Mouse (Mus musculus) gastrocnemius, adult 18-20 months (tissue): ENCODE data around the gene Sept9. TPM values are rescaled to one million over a fixed set of nuclear protein-coding genes. Genes with fewer than 3 reads are reported as not detected.
"Not testable (repeated sequence)": the region's sequence is repeated elsewhere in the genome, so short reads cannot be mapped to it uniquely, and the experiment has no call there.

Experiments
- DNase-seq: peaks from one replicate; pipeline ENCODE4 v3.0.0; 2021; ENCODE audit warnings: low spot score
- total RNA-seq, 2 experiments: library from RNA; stranded (reverse); gene quantifications; 2 replicates each; pipeline ENCODE4 v1.2.3; 2021

Gene Sept9
- total RNA-seq, 2 experiments from 2014 or later, result 8.0 to 16.1 TPM

DNA sequence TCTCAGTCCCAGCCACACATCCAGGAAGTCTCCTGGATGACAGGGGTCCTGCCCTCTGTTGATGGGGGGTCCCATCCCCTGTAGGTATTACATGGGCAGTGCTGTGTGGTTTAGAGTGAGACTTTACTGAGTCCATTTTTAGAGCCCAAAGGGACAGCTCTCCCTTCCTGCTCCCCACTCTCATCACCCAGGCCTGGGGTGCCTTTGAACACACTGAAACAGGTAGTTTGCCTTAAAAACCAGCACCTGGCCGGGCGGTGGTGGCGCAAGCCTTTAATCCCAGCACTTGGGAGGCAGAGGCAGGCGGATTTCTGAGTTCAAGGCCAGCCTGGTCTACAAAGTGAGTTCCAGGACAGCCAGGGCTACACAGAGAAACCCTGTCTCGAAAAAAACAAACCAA, 125.3 kb downstream of the Sept9 start:
- not testable (repeated sequence) for DNase-seq

DNA sequence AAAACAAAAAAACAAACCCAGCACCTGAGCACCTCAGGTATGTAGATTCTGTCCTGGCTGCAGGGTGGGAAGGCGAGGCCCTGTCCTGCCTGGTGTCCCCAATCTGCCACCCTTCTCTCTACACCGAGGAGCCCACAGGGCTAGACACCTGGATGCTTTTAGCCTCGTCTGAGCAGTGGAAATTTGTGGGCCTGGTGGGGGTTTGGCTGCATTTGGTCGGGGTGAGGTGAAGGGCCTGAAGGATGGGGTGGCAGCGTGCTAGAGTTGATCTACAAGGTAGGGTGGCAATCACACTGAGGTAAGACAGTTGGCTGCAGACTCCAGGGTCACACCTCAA, 125.6 kb downstream of the Sept9 start:
- no peak for DNase-seq

DNA sequence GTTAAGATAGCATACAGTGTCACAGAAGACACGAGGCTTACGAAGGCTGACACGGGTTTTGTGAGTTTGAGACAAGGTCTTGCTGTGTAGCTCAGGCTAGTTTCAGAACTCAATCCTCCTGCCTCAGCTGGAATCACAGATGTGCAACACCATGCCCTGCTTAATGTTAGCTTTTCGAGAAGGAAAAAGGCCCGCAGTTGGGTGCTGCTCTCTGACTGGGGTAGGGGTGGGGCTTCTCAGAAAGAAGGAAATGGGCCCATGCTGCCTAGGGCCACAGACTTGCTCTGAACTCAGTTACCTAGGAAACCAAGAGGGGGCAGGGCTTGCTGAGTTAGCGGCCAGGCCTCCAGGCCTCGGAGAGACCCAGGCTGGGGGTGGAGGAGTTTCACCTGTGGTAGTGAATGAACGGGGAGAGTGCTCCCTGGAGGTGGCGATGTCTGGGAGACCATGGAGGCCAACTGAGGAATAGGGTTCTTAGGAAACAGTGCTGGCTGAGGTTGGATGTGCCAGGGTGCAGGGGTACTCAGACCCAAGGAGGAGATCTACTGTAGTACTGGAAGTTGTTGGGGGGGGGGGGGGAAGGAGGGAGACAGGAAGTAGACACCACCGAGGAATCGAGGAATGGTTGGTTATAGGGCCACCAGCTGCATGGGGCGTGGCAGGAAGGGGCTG, 126.1 kb downstream of the Sept9 start:
- no peak for DNase-seq

DNA sequence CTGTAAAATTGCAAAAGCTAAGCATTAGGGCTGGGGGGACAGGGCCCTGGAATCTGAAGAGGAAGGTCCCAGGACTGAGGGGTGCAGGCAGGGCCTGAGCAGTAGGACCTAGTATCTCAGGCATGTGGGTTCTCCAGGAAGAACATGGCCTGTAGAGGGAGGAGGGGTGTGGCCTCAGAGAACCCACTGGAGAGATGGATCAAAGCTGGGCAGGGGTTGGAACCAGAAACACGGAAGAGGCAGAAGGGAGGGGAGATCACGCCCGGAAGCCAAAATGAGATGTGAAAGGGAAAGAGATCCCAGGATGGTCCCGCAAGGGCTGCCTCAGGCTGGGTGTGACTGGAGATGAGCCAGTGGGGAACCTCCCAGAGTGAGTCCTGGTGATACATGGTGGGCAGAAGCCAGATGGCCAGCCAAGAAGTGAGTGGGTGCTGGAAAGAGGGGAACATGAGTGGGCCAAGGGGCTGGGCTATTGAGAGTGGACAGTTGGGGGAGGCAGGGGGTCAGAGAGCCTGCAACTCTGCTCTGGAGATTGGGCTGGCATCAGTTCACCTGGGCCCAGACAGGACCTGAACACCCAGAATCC, 126.8 kb downstream of the Sept9 start:
- DNase-seq, result no peak

DNA sequence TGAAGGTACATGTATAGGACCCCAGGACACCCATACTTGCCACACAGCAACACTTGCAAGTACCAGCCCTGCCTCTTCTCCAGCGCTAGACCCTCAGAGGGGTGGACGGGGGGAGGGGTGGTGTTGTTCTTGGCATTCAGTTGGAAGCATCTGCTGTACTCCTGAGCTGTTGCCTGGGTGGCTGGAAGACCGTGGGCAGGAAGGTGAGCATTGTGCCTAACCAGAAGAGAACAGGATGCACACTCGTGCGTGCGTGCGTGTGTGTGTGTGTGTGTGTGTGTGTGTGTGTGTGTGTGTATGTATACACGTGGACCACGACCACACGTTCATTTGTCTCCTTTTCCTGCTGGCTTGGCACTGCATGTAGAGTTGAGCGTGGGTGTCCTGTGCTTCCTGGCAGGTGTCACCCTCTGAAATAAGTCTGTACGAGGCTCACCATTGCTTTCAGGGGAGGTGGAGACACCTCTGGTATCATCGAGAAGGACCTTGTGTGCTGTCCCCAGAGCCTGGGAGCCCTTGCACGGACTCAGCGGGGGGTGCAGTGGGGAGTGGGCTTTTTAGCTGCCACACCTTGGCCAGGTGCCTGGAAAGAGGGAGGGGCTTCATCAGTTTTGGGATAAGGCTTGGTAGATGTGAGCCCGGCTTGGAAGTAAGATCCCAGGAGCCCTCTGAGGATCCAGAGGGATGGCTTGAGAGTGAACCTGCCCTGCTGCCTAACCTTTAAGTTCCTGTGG, 127.6 kb downstream of the Sept9 start:
- DNase-seq, result no peak

DNA sequence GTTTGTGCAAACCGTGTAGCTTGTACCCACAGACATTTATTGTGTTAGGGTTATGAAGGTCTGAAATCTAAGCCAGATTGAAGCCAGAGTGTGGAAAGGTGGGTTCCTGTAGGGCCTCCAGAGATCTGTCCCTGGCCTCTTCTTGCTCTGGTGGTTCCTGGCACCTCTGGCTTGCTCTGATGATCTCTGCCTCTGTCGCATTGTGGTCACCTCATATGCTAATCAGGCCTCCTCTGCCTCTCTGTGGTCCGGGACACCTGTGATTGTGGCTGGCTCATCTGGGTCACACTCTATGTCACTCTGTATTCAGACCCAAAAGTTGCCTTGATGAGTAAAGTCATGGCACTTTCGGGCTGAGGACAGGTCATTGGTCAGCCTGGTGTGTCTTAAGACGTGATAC, 128.2 kb downstream of the Sept9 start:
- DNase-seq, result no peak

DNA sequence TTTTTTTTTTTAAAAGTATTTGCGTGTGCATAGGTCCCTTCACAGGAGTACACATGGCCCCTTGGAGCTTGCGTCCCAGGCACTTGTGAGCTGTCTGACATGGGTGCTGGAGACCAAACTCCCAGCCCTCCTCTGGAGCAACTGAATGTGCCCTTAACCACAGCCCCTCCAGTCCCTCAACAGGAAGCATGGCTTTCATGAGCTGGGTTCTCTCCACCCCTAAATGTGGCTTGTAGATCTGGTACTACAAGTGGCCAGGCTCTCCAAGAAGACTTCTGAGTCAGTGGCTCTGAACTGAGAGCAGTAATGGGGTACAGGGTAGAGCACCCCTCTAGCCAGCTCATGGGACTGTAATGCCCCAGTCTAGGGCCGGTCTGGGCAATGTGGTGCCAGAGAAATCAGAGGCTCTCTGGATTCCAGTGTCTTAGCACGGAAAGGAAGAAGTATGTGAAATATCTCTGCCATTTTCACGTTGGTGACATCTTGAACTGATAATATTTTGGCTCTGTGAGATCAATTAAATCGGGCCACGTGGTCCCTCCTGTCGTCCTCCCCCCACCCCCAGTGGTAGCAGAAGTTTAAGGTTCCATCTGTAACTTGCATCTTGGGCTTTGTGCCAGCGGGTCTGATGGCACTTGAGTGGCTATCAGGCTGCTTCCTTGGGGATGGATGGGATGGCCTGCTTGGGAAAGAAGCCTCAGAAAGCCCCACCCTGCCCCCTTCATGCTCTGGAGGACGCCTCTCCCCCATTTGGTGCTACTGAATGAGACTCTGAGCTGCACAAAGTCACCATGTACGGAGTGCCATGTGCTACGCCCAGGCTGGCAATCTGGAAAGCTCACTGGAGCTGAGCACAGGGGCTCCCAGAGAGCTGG, 130.9 kb downstream of the Sept9 start:
- no peak for DNase-seq

DNA sequence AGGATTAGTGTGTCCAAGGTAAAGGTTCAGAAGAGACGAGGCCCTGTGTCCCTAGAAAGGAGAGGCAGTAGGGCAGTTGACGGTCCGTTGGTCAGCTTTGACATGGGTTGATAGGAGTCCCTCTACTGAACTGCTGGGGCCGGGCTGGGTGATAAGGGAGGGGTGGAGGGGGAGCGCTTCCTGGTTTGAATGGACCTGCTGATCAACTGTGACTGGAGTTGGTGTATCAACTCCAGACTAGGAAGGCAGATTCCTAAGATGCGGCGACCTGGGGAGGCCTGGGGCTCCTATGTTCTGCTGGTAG, 131.4 kb downstream of the Sept9 start:
- DNase-seq, result no peak

DNA sequence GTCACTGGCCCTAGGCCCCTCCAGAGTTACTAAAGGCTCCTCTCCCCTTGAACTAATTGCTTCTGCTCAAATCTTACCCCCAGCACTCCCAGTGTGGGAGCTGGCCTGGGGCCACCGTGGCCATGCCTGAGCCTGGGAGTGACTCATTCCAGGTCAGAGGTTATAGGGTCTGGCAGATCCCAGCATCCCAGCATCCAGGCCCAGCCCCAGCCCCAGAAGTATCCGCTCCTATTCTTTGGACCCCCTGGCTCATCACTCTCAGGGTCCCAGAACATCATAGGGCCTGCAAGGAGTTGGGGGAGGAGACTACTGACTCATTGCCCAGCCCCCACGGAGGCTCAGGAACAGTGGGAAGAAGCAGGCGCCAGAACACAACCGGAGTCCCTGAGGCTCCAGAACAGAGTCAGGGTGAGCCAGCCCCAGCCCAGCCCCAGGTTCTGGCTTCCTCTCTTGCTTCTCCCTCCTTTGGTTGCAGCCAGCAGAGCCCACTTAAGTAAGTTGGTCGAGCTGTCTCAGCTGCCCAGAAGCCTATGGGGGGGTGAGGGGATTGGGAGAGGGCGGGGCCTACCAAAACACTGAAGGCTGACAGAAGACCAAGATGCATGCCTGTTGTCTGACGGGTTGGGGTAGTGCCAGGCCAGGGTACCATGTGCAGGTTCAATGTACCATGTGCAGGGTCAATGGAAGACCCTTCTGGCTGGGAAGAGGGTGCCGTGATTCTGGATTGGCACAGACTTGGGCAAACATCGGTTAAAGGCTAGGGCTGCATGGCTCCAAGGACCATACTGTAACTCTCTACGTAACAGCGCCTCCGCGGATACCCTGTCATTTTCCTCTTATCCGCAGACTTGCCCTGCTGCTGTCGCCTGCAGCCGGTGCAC, 132.1 kb downstream of the Sept9 start:
- no peak for DNase-seq

DNA sequence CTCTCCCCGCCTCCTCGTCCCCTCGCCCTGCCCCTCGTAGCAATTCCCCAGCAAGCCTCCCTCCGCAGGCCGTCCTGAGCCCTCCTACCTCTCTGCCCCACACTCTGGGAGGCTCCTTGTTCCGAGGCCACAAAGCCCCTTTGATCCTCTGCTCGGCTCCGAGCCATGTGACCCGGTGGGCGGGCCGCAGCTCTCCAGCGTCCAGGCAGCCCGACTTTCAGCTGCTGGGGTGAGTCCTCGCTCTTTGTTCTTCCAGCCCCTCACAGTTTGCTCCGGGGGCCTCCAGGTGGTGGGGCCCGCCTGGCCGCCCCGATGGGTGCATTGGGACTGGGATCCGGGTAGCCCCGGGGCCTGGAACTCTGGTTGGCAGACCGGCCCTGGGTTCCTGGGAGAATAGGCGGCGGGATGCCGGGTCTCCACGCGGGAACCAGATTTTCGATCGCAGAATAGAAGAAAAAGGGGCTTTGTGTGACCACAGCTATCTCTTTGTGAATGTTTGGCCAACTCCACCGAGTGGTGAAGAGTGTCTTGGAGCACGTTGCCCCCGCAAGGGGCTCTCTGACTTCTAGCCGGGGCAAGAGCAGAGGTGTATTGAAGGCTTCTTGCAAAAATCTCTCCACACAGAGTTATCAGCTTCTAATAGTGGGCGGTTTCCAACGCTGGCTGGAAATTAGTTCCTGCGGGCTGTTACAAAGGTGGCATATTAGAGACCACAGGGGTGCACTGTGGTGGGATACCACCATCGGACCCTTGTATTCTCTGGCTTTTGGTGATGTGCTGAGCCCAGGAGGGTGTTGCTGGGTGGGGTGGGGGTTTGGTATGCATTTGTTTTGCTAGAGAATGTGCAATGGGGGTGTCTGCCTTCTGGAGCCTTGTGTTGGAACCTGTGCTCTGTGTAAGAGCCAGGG, 133.0 kb downstream of the Sept9 start:
- DNase-seq, result no peak

DNA sequence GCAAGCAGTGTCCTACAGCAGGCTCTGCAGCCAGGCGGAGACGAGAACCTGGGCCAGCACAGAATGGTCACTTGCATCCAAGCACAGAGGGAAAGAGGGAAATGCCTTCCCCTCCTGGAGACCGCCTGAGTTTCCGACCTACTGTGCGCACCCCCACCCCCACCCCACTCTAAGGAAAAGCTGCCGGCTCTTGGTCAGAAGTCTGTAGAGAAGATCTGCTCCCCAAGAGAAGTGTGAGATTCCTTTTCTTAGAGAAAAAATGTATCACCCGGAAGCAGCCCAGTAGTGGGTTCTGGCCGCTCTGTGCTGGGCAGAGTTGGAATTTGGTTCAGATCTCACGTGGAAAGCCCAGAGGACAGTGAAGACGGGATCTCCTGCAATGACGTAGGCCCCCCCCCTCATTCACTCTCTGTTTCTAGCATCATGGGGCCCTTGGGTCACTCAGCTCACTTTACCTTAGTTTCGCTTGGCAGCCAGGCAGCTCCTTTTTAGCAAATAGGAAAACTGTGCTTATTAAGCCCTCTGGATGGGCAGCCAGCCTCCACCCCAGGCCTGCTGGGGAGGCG, 133.8 kb downstream of the Sept9 start:
- DNase-seq, result no peak

DNA sequence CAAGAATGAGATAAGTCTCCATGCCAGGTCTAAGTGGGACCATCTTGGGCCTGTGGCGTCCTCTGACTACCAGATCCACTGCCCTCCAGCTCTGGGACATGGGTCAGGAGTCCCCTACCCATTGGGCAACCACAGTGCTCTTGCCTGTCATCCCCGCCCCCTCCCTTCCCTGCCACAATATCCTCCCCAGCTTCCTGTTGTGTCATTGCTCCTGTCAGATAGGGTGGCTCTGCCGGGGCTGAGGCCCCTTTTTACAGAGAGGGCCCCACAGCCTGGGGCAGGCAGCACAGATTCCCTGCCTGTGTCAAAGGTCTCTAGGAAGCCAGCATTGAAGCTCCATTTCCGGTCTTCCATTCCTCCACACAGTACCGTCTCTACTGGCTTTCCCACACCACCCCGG, 134.6 kb downstream of the Sept9 start:
- no peak for DNase-seq

DNA sequence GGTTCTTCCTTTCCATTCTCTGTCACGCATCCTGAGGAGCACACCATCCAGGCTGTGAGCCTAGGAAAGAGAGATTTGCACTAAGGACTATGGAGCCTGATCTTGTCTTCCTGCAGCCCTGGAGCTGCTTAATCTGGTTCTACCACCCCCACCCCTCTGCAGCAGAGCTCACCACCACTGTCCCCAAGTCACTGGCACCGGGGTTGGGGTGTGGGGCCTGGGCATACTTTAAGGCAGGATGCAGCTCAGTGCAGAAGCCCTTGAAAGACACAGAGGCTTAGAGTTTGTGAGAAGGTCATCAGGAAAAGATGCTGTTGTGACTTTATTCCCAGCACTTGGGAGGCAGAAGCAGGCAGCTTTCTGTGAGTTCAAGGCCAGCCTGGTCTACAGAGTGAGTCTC, 135.7 kb downstream of the Sept9 start:
- DNase-seq, result no peak

DNA sequence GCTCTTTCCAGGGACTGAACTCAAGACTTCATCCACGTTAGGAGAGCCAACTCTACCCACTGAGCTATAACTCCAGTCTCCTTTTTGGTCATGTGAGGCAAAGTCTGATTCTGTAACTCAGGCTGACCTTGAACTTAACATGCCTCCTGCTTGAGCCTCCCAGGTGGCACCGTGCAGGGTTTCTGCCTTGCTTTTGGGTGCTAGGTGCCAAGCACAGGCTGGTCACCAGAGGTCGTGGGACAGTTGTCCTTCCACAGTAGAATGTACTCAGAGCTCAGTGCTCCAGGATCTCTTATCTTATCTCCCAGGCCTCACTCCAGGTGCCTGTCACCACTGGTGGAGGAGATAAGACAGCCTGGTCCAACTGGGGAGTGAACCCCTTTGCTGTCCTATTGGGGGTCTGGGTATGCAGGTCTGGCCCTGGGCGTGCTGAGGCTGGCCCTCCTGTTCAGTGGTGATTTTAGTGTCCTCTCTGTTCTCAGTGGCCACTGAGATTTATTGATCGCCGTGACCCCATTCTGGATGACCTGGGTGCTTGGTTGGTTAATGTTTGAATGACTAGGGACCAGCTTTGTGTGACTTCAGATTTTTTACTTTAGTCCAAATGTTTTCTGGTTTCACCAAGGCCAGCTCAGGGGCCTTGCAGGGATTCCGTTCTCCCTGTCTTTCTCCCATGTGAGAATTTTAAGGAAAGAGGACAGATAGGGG, 136.8 kb downstream of the Sept9 start:
- DNase-seq, result no peak

DNA sequence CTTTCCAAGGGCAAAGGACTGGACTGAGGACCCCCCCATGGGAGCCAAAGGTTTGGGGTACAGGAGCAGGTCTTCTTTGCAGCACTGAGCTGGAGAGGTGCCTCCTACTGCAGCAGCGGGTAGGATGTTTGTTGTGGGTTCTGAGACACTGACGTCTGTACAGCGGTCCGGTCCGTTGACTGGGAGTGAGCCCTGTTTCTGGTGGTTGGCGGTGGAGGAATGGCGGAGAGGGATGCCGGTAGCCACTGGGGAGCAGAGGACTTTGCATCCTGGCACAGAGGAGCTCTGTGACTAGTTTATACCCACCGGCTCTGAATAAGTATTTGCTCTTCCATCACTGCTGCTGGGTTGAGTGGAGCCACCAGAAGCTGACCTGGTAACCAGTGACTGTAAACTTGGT, 138.3 kb downstream of the Sept9 start:
- DNase-seq, result no peak

DNA sequence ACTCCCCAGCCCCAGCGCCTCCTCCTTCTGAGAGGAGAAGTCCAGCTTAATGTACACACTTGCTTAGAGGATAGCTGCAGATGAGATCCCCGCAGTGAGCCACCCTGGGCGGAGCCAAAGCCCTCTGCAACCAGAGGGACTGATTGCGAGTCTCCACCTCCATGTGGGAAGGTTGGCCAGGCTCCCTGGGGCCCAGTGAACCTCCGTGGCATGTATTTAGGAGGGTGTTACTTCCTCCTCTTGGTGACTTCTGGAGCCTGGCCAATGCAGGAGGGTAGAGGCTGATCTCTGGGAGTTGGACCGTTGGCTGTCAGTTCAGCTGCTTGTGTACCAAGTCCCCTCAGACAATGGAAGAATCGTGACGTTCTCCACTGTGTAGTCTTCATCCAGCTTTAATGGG, 139.0 kb downstream of the Sept9 start:
- DNase-seq, result no peak

DNA sequence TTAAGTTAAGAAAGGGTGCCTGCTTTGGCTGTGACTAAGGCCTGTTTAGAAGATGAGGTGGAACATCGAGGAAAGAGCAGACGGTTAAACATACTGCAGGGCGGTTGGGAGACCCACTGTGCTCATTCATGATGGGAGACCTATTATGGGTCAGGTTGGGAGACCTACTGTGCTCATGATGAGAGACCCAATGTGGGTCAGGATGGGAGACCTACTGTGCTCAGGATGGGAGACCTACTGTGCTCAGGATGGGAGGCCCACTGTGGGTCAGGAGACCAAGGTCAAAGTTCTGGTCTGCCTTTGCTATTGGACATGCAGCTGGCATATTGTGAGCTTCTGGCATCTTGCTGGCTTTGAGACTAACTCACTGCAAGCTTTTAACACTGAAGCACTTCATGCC, 139.6 kb downstream of the Sept9 start:
- DNase-seq, result no peak

DNA sequence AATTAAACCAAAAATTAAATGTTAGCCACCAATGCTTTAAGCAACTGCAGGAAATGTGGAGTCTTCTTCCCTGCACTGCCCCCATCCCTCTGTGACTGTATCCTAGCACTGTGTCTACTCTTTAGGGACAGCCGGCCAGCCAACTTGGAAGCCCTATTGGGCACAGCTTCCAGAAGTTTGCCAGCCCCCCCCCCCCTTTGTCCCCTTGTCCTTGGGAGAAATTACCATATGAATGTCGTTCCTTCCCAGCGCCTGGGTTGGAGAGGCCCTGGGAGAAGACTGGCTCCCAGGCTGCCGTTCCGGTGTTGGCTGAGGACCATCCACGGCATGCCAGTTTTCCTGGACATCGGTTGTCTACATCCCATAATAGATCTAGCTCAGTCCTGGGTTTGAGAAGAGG, 141.8 kb downstream of the Sept9 start:
- no peak for DNase-seq

DNA sequence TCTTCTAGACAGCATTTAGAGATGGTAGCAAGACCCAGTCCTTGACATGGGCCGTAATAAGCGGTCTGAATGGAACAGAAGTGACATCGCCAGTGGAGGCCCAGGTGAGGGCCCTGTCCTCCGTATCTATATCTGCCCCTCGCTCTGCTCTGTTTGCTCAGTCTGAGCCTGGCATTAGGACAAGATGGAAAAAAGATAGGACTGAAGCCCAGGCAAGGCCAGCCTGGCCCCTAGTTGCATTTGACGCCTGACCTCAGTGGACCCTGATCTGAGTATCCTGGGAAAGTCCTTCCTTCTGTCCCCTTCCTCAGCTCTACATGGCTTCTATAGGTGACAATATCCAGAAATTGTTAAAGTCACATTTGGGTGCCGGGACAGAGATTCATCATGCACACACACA, 142.6 kb downstream of the Sept9 start:
- DNase-seq, result no peak
